Mouse (Mus musculus) MEL (cell line): ENCODE results near the gene Stk10. TPM values are rescaled to one million over a fixed set of nuclear protein-coding genes. Genes with fewer than 3 reads are reported as not detected.
A peak's percentile ranks its signal among the peaks of the same experiment; 100 is the strongest.

ENCODE experiments used
- DNase-seq: peaks from one replicate; pipeline ENCODE4 v3.0.0; 2011; ENCODE audit warnings: low read depth, low spot score
- H3K27ac ChIP-seq: 2 replicates; pipeline ENCODE4 v1.5.1; 2012; ENCODE audit warnings: low read depth, mild to moderate bottlenecking, control low read depth, low read length, moderate library complexity; ENCODE audit not compliant: control insufficient read depth
- H3K27me3 ChIP-seq, 2 experiments: fragments of 150-350 bp in 1 of 2; sonication (generic) in 1 of 2; 2 replicates each; pipeline ENCODE4 v1.6.1; 2012; ENCODE audit warnings: low read length in 2 of 2, mild to moderate bottlenecking in 2 of 2, improper control_type of control experiment in 1 of 2, moderate library complexity in 1 of 2; ENCODE audit not compliant: insufficient read depth in 2 of 2, control insufficient read depth in 1 of 2
- H3K36me3 ChIP-seq, 2 experiments: 2 replicates each; pipeline ENCODE4 v1.6.1; 2012 to 2014; ENCODE audit warnings: low read length in 2 of 2, improper control_type of control experiment in 1 of 2, inconsistent platforms in 1 of 2, mild to moderate bottlenecking in 1 of 2; ENCODE audit not compliant: insufficient read depth in 2 of 2, control insufficient read depth in 1 of 2
- H3K4me1 ChIP-seq, 2 experiments: fragments of 150-350 bp in 1 of 2; sonication (generic) in 1 of 2; 2 replicates each; pipeline ENCODE4 v1.6.1; 2012; ENCODE audit warnings: low read length in 2 of 2, improper control_type of control experiment in 1 of 2, mild to moderate bottlenecking in 1 of 2; ENCODE audit not compliant: insufficient read depth in 2 of 2, control insufficient read depth in 1 of 2
- H3K4me3 ChIP-seq, 2 experiments: fragments of 150-350 bp in 1 of 2; sonication (generic) in 1 of 2; 2 replicates each; pipeline ENCODE4 v1.5.1; 2012; ENCODE audit warnings: low read depth in 2 of 2, low read length in 2 of 2, mild to moderate bottlenecking in 2 of 2, moderate library complexity in 2 of 2, control low read depth in 1 of 2, improper control_type of control experiment in 1 of 2; ENCODE audit not compliant: control insufficient read depth in 1 of 2, insufficient read depth in 1 of 2
- H3K79me2 ChIP-seq: 2 replicates; pipeline ENCODE4 v1.6.1; 2012; ENCODE audit warnings: mild to moderate bottlenecking, low read length, moderate library complexity; ENCODE audit not compliant: control insufficient read depth, poor library complexity, insufficient read depth
- H3K9ac ChIP-seq: 2 replicates; pipeline ENCODE4 v1.6.1; 2012; ENCODE audit warnings: low read depth, mild to moderate bottlenecking, control low read depth, low read length, moderate library complexity; ENCODE audit not compliant: control insufficient read depth, poor library complexity, severe bottlenecking
- H3K9me3 ChIP-seq: fragments of 150-350 bp; sonication (generic); replicated peaks from 2 replicates; pipeline ENCODE4 v1.6.1; 2012; ENCODE audit warnings: mild to moderate bottlenecking, low read length, improper control_type of control experiment, moderate library complexity; ENCODE audit not compliant: insufficient read depth
- BHLHE40 ChIP-seq: IDR thresholded peaks from 2 replicates; pipeline ENCODE4 v1.6.1; 2012; ENCODE audit warnings: low read depth, mild to moderate bottlenecking, inconsistent platforms, low read length, improper control_type of control experiment, borderline replicate concordance
- CHD2 ChIP-seq: IDR thresholded peaks from 2 replicates; pipeline ENCODE4 v1.6.1; 2011; ENCODE audit warnings: low read length, improper control_type of control experiment
- E2F4 ChIP-seq: IDR thresholded peaks from 2 replicates; pipeline ENCODE4 v1.6.1; 2011; ENCODE audit warnings: low read depth, low read length, improper control_type of control experiment, borderline replicate concordance
- ELF1 ChIP-seq: IDR thresholded peaks from 2 replicates; pipeline ENCODE4 v1.6.1; 2014; ENCODE audit warnings: low read depth, mild to moderate bottlenecking, inconsistent platforms, low read length, improper control_type of control experiment, moderate library complexity
- ETS1 ChIP-seq: IDR thresholded peaks from 2 replicates; pipeline ENCODE4 v1.6.1; 2012; ENCODE audit warnings: low read depth, mild to moderate bottlenecking, inconsistent platforms, low read length, improper control_type of control experiment, moderate library complexity
- GATA1 ChIP-seq: IDR thresholded peaks from 2 replicates; pipeline ENCODE4 v1.6.1; 2011; ENCODE audit warnings: low read depth, low read length, improper control_type of control experiment
- HCFC1 ChIP-seq: IDR thresholded peaks from 2 replicates; pipeline ENCODE4 v1.6.1; 2012; ENCODE audit warnings: low read depth, mild to moderate bottlenecking, inconsistent platforms, low read length, improper control_type of control experiment, moderate library complexity
- KAT2A ChIP-seq: conservative IDR thresholded peaks from 2 replicates; pipeline ENCODE4 v1.6.1; 2012; ENCODE audit warnings: low read depth, low read length, improper control_type of control experiment, inconsistent platforms
- MAFK ChIP-seq: IDR thresholded peaks from 2 replicates; pipeline ENCODE4 v1.6.1; 2011; ENCODE audit warnings: low read depth, mild to moderate bottlenecking, low read length, improper control_type of control experiment, borderline replicate concordance
- MXI1 ChIP-seq: IDR thresholded peaks from 2 replicates; pipeline ENCODE4 v1.6.1; 2011; ENCODE audit warnings: mild to moderate bottlenecking, low read depth, low read length, improper control_type of control experiment
- MYC ChIP-seq: IDR thresholded peaks from 2 replicates; pipeline ENCODE4 v1.6.1; 2011; ENCODE audit warnings: low read depth, mild to moderate bottlenecking, low read length, improper control_type of control experiment, moderate library complexity
- NELFE ChIP-seq: IDR thresholded peaks from 2 replicates; pipeline ENCODE4 v1.6.1; 2011; ENCODE audit warnings: low read depth, low read length, improper control_type of control experiment
- SIN3A ChIP-seq: IDR thresholded peaks from 2 replicates; pipeline ENCODE4 v1.6.1; 2012; ENCODE audit warnings: low read length, improper control_type of control experiment, inconsistent platforms
- TCF12 ChIP-seq: IDR thresholded peaks from 2 replicates; pipeline ENCODE4 v1.6.1; 2014; ENCODE audit warnings: low read depth, mild to moderate bottlenecking, inconsistent platforms, low read length, improper control_type of control experiment, moderate library complexity
- ZKSCAN1 ChIP-seq: IDR thresholded peaks from 2 replicates; pipeline ENCODE4 v1.6.1; 2012; ENCODE audit warnings: low read depth, mild to moderate bottlenecking, inconsistent platforms, low read length, improper control_type of control experiment, moderate library complexity
- ZNF384 ChIP-seq: IDR thresholded peaks from 2 replicates; pipeline ENCODE4 v1.6.1; 2012; ENCODE audit warnings: low read depth, mild to moderate bottlenecking, inconsistent platforms, low read length, improper control_type of control experiment
- polyA plus RNA-seq, 2 experiments: library from polyadenylated mRNA; stranded (reverse) in 1 of 2; unstranded in 1 of 2; fragments of >175 nt in 1 of 2; fragments of >200 nt in 1 of 2; gene quantifications; 2 replicates each; pipeline versions ENCODE4 v1.2.1 to v1.2.4; 2012; ENCODE audit warnings: low replicate concordance in 2 of 2, low read depth in 1 of 2; ENCODE audit not compliant: insufficient read length in 2 of 2, insufficient read depth in 1 of 2, missing spikeins in 1 of 2
- total RNA-seq: library from RNA; depleted of rRNA; stranded (reverse); fragments of 300-350 nt; gene quantifications from 2 replicates; pipeline ENCODE4 v1.2.3, GENCODE M21; 2012

Stk10 gene
- total and polyA plus RNA-seq, 3 experiments: 10.8 to 14.4 TPM; not detected in 1

DNA sequence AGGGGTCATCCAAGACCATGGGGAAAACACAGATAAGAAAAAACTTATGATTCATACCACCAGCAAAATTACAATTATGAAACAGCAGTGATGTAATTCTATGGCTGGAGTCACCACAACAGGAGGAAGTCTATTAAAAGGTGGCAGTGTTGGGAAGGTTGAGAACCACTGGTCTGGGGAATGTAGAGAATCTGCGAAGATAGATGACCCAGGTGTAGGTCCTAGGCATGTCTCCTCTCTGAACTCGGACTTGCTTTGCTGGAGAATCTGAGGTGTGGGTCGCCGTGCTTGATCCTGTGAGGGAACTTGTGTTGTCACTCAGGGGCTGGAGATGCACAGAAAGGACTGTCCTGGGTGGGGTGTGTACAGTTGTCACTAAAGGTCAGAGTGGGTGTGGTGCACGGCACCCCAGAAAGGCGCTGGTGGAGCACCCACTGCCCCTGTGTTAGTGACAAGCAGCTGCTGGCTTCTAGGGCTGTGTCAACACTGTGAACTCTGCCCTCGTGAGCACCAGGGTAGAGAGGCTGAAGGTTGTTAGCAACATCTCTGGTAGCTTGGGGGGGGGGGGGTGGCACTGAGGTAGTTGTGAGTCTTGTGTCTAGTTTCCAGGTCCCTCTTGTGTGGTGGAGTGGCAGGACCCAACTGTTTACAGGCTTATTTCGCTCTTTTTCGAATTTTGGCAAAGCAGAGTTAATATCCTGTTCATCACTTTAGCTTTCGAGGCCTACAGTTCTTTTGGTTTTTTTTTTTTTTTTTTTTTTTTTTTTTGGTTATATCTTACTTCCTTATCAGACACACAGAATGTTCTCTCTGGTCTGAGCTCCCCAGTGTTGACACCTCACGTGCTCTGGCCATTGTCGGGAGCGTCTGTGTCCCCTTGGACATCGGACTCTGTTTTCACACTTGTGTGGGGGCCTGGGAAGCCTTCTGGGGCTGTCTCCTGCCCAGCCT lies 21.3 kb downstream of the Stk10 start:
- no peaks in the 10 kb centered on the region for H3K9me3 ChIP-seq
- H3K9ac ChIP-seq: no peak overlapping the region
- no peaks in the 10 kb centered on the region for H3K79me2 ChIP-seq
- TF ChIP-seq MAFK: no peak
- no peak for TF ChIP-seq HCFC1
- no peak; the same call in 1 of the 2 replicates for TF ChIP-seq ZKSCAN1
- TF ChIP-seq ELF1: no peak
- TF ChIP-seq ZNF384: peak; percentile 97
- no peak for TF ChIP-seq KAT2A
- TF ChIP-seq GATA1: peak; percentile 67
- TF ChIP-seq TCF12: no peak
- TF ChIP-seq NELFE: no peak
- TF ChIP-seq SIN3A: no peak
- peak; percentile 89 for TF ChIP-seq BHLHE40
- no peak for TF ChIP-seq E2F4
- TF ChIP-seq ETS1: no peak
- TF ChIP-seq MYC: 0 out of 2 replicates have a peak, but pooled peaks have one; percentile 23
- peak; percentile 47; the same call in 1 of the 2 replicates for TF ChIP-seq MXI1
- H3K4me1 ChIP-seq: peaks cover 13 to 19% of the 10 kb centered on the region in 2 experiments
- H3K36me3 ChIP-seq: peaks cover 0 to 14% of the 10 kb centered on the region in 2 experiments; a peak in 2 of 4 replicates
- no peak overlapping the region for H3K4me3 ChIP-seq
- H3K27me3 ChIP-seq: no peaks in the 10 kb centered on the region
- DNase-seq: peak; percentile 25
- no peak overlapping the region for H3K27ac ChIP-seq

GRCm38 (mm10) chr11:32555103-32555689 lies 22.1 kb downstream of the Stk10 start:
- Histone ChIP-seq H3K36me3 (peaks cover 0 to 14% of the 10 kb centered on the region in 2 experiments; a peak in 2 of 4 replicates), H3K9me3 (no peaks in the 10 kb centered on the region), H3K4me1 (peaks cover 13 to 19% of the 10 kb centered on the region in 2 experiments), H3K79me2 (no peaks in the 10 kb centered on the region), H3K4me3 (no peak overlapping the region), H3K27ac (no peak overlapping the region), H3K27me3 (no peaks in the 10 kb centered on the region), H3K9ac (no peak overlapping the region)
- DNase-seq: no peak
- no peak for TF ChIP-seq ZKSCAN1
- no peak for TF ChIP-seq CHD2
